Mouse (Mus musculus): ENCODE measurements around the gene Nr1h3.

DNA sequence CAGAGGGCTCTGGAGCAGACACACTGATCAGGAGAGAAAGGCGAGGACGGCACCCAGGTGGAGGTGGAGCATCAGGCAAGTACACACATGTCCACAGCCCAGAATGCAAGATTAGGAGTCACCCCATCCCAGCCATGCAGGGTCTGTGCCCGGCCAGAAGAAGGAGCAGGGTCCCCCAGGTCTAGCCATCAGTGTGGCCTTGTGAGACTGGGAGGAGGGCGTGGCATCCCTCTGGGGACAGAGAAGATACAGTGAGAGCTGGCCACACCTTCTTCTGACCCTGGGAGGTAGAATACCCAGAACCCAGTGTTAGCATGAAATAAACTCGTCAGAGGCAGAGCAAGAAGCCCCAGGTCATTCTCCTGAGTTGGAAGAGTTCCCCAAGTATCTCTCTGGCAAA, 63.3 kb downstream of the Nr1h3 start:
- TF ChIP-seq CTCF (IDR thresholded peaks at IDR 0.05; ENCODE audit: borderline replicate concordance, control insufficient read depth, extremely low read depth, insufficient read depth, low read length, poor library complexity) (no peak), POLR2A (IDR thresholded peaks at IDR 0.05; ENCODE audit: control insufficient read depth, extremely low read depth, insufficient read depth, low read length, poor library complexity) (no peak)
